Mouse (Mus musculus) kidney, embryonic 16.5 days (tissue): ENCODE data around the gene Mgll. TPM values are rescaled to one million over a fixed set of nuclear protein-coding genes. Genes with fewer than 3 reads are reported as not detected.

Source experiments
- ATAC-seq: fragments of 200-750 bp; cut with Nextera tagmentation; 2 replicates; pipeline ENCODE4 v1.8.0; 2017; ENCODE audit warnings: moderate TSS enrichment; ENCODE audit not compliant: low FRiP score, low TSS enrichment
- H3K27ac ChIP-seq: fragments of 300-500 bp; sonication (generic); 2 replicates; pipeline ENCODE4 v1.5.1; 2014; ENCODE audit warnings: low read length
- H3K27me3 ChIP-seq: fragments of 300-500 bp; sonication (generic); 2 replicates; pipeline ENCODE4 v1.6.1; 2014; ENCODE audit warnings: low read length, control low read depth, mixed read lengths; ENCODE audit not compliant: insufficient read depth
- H3K36me3 ChIP-seq: fragments of 300-500 bp; sonication (generic); 2 replicates; pipeline ENCODE4 v1.6.1; 2014; ENCODE audit warnings: low read length, control low read depth, mixed read lengths; ENCODE audit not compliant: insufficient read depth
- H3K4me1 ChIP-seq: fragments of 300-500 bp; sonication (generic); 2 replicates; pipeline ENCODE4 v1.6.1; 2014; ENCODE audit warnings: low read length, control low read depth, mixed read lengths; ENCODE audit not compliant: insufficient read depth
- H3K4me2 ChIP-seq: fragments of 300-500 bp; sonication (generic); replicated peaks from 2 replicates; pipeline ENCODE4 v1.6.1; 2014; ENCODE audit warnings: low read depth, low read length
- H3K4me3 ChIP-seq: fragments of 300-500 bp; sonication (generic); 2 replicates; pipeline ENCODE4 v1.5.1; 2014; ENCODE audit warnings: mild to moderate bottlenecking, low read length
- H3K9ac ChIP-seq: fragments of 300-500 bp; sonication (generic); replicated peaks from 2 replicates; pipeline ENCODE4 v1.6.1; 2014; ENCODE audit warnings: low read length
- H3K9me3 ChIP-seq: fragments of 300-500 bp; sonication (generic); 2 replicates; pipeline ENCODE4 v1.6.1; 2016; ENCODE audit warnings: low read length, control low read depth
- WGBS: fragments of 180-500 bp; shearing (Covaris S2); extraction: QIAGEN DNeasy Blood & Tissue Kit; methylation state at CpG from one replicate; pipeline ENCODE4 v1.1.7; 2014; 5-methylcytosine and 5-hydroxymethylcytosine counted together
- polyA plus RNA-seq: library from polyadenylated mRNA; unstranded; fragments of >200 nt; fragmentation: Nextera tagmentation; extraction: Ambion mirVana; gene quantifications from 2 replicates; pipeline ENCODE4 v1.2.1, GENCODE M21; 2015

Gene Mgll
- polyA plus RNA-seq, 1 experiment from 2014 or later = 48.0 TPM

DNA sequence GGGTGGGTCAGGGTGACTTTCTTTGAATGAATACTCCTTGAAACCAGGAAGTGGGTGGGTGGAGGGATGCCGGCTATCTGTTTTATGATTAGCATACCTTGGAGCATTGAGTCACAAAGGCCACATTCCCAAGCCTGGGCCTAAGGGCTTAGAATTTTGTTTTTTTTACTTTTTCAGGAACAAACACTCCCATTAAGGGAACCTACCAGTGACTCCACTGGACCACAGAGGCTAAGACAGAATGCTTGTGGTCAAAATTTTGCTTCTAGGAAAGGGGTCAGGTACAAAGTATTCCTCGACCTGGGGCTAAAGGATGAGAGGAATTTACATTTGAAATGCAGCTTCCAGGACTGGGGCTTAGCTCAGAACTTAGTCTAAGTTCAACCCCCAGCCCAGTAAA lies 32.9 kb upstream of the Mgll start:
- no peak for ATAC-seq

GRCm38 (mm10) chr6:88702887-88703286 lies 21.3 kb upstream of the Mgll start:
- Histone ChIP-seq H3K9me3 (no peaks in the 10 kb centered on the region), H3K9ac (no peak overlapping the region), H3K4me2 (no peak overlapping the region), H3K27ac (no peak overlapping the region), H3K36me3 (no peaks in the 10 kb centered on the region), H3K27me3 (no peaks in the 10 kb centered on the region), H3K4me3 (no peak overlapping the region), H3K4me1 (no peaks in the 10 kb centered on the region)
- ATAC-seq = no peak
- 85% methylated on average over 1 of the region's 1 CpGs for WGBS

More for the DNA sequence above, 32.9 kb upstream of the Mgll start:
- Histone ChIP-seq H3K4me2 (no peak overlapping the region), H3K4me3 (no peak overlapping the region), H3K27ac (no peak overlapping the region), H3K36me3 (no peaks in the 10 kb centered on the region), H3K9ac (no peak overlapping the region), H3K9me3 (no peaks in the 10 kb centered on the region), H3K27me3 (no peaks in the 10 kb centered on the region), H3K4me1 (no peaks in the 10 kb centered on the region)
- WGBS = 80% methylated on average over 2 of the region's 2 CpGs

- H3K9me3 ChIP-seq = no peaks in the 10 kb centered on the region
- 46% methylated on average over 5 of the region's 5 CpGs for WGBS
- no peak overlapping the region for H3K4me2 ChIP-seq
- H3K4me1 ChIP-seq = no peaks in the 10 kb centered on the region
- no peaks in the 10 kb centered on the region for H3K27me3 ChIP-seq
- no peak overlapping the region for H3K27ac ChIP-seq
- no peak overlapping the region for H3K4me3 ChIP-seq
- peak; percentile 76 for ATAC-seq
- no peaks in the 10 kb centered on the region for H3K36me3 ChIP-seq
- H3K9ac ChIP-seq = no peak overlapping the region
Measured at GRCm38 (mm10) chr6:88703731-88704130, 20.5 kb upstream of the Mgll start.

DNA sequence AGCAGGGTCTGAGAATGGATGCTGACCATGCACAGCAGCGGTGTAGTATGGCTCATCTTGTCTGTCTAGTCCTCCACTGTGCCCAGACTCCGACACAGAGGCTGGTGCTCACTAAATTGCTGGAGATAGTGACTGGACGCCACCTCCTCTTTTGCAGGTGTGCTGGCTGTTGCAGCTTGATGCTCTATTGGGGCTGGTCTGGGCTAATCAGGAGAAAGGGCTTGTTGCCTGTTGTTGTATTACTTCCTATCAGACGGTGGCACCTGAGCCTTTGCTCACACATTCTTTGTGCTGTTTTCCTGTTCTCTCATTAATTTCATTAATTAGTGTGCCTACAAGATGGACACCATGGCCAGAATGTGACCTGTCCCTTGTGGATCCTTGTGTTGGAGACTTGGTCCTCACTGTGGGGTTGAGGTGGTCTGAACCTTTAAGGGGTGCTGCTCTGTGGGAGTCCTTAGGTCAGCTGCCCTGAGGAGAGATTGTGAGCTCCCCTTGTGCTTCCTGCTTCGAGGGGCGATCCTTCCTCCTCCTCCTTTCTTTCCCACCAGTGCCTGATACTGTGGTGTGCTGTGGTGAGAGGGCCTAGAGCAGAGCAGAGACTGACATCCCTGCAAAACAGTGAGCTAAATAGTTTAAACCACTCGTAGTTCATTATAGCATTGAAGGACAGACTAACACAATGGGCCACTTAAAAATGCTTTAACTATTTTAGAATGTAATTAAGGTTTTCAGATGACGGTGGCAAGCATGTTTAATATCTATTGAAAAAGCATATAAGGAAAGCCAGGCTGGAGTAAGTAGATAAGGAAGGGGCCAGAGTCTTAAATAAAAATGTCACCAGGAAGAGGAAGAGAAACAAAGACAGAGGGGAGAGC lies 15.6 kb upstream of the Mgll start:
- WGBS = 70% methylated on average over 8 of the region's 8 CpGs
- Histone ChIP-seq H3K9ac (no peak overlapping the region), H3K27ac (no peak overlapping the region), H3K4me3 (no peak overlapping the region), H3K27me3 (no peaks in the 10 kb centered on the region), H3K4me2 (no peak overlapping the region), H3K36me3 (no peaks in the 10 kb centered on the region), H3K9me3 (no peaks in the 10 kb centered on the region), H3K4me1 (no peaks in the 10 kb centered on the region)
- ATAC-seq = no peak

- H3K9ac ChIP-seq = no peak overlapping the region
- no peak for ATAC-seq
- no peak overlapping the region for H3K4me2 ChIP-seq
- H3K36me3 ChIP-seq = no peaks in the 10 kb centered on the region
- no peak overlapping the region for H3K27ac ChIP-seq
- 86% methylated on average over 1 of the region's 1 CpGs for WGBS
- no peaks in the 10 kb centered on the region for H3K27me3 ChIP-seq
- H3K9me3 ChIP-seq = no peaks in the 10 kb centered on the region
- H3K4me3 ChIP-seq = no peak overlapping the region
- no peaks in the 10 kb centered on the region for H3K4me1 ChIP-seq
Measured at GRCm38 (mm10) chr6:88709279-88709575, 15.0 kb upstream of the Mgll start.

GRCm38 (mm10) chr6:88711313-88711712 lies 12.9 kb upstream of the Mgll start:
- H3K9ac ChIP-seq = no peak overlapping the region
- H3K4me3 ChIP-seq = no peak overlapping the region
- H3K36me3 ChIP-seq = no peaks in the 10 kb centered on the region
- H3K4me2 ChIP-seq = no peak overlapping the region
- H3K4me1 ChIP-seq = 0 out of 2 replicates have a peak, but pooled peaks cover 6% of the 10 kb centered on the region
- 75% methylated on average over 3 of the region's 3 CpGs for WGBS
- ATAC-seq = no peak
- no peaks in the 10 kb centered on the region for H3K27me3 ChIP-seq
- H3K9me3 ChIP-seq = no peaks in the 10 kb centered on the region
- H3K27ac ChIP-seq = no peak overlapping the region

- H3K36me3 ChIP-seq = no peaks in the 10 kb centered on the region
- H3K9me3 ChIP-seq = no peaks in the 10 kb centered on the region
- 88% methylated on average over 4 of the region's 4 CpGs for WGBS
- no peak overlapping the region for H3K27ac ChIP-seq
- no peak for ATAC-seq
- H3K4me3 ChIP-seq = no peak overlapping the region
- H3K4me1 ChIP-seq = 0 out of 2 replicates have a peak, but pooled peaks cover 6% of the 10 kb centered on the region
- no peak overlapping the region for H3K4me2 ChIP-seq
- no peak overlapping the region for H3K9ac ChIP-seq
- H3K27me3 ChIP-seq = no peaks in the 10 kb centered on the region
Measured at GRCm38 (mm10) chr6:88712083-88712482, 12.1 kb upstream of the Mgll start.

GRCm38 (mm10) chr6:88713320-88713719 lies 10.9 kb upstream of the Mgll start:
- Histone ChIP-seq H3K36me3 (no peaks in the 10 kb centered on the region), H3K9me3 (no peaks in the 10 kb centered on the region), H3K4me1 (0 out of 2 replicates have a peak, but pooled peaks cover 6% of the 10 kb centered on the region), H3K27ac (no peak overlapping the region), H3K4me3 (no peak overlapping the region), H3K27me3 (no peaks in the 10 kb centered on the region), H3K4me2 (no peak overlapping the region), H3K9ac (no peak overlapping the region)
- no peak for ATAC-seq

- no peak for ATAC-seq
- 79% methylated on average over 4 of the region's 4 CpGs for WGBS
- no peak overlapping the region for H3K9ac ChIP-seq
Measured at GRCm38 (mm10) chr6:88714200-88714674, 10.0 kb upstream of the Mgll start.

DNA sequence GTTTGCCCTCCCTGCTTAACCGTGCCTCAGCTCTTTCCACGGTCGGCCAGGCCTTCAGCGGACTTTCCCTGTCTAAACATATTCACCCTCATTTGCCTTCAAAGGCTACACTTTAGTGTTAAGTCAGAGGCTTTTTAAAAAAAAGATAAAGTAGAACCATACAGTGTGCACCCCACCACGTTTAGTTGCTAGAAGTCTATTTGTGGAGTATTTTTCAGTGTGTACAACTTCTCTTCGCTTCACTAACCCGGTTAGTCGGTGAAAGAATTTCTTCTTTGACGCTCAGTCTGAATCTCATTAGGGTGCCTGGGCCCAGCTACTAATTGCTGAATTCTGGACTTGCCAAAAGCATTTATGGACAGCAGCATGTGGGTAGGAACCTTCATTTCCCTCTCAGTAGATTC lies 8.8 kb upstream of the Mgll start:
- H3K4me1 ChIP-seq = 0 out of 2 replicates have a peak, but pooled peaks cover 6% of the 10 kb centered on the region
- H3K36me3 ChIP-seq = no peaks in the 10 kb centered on the region
- H3K4me2 ChIP-seq = no peak overlapping the region
- 65% methylated on average over 9 of the region's 9 CpGs for WGBS
- no peaks in the 10 kb centered on the region for H3K9me3 ChIP-seq
- no peak overlapping the region for H3K9ac ChIP-seq
- ATAC-seq = no peak
- no peak overlapping the region for H3K27ac ChIP-seq
- no peak overlapping the region for H3K4me3 ChIP-seq
- H3K27me3 ChIP-seq = no peaks in the 10 kb centered on the region

More at GRCm38 (mm10) chr6:88714200-88714674, 10.0 kb upstream of the Mgll start:
- 0 out of 2 replicates have a peak, but pooled peaks cover 6% of the 10 kb centered on the region for H3K4me1 ChIP-seq
- no peaks in the 10 kb centered on the region for H3K27me3 ChIP-seq
- H3K27ac ChIP-seq = no peak overlapping the region
- H3K4me2 ChIP-seq = no peak overlapping the region
- no peak overlapping the region for H3K4me3 ChIP-seq
- H3K9me3 ChIP-seq = no peaks in the 10 kb centered on the region
- no peaks in the 10 kb centered on the region for H3K36me3 ChIP-seq
